Mouse (Mus musculus) spleen, adult 12 weeks (tissue): Measurements from ENCODE around the gene Anapc15.
A peak's percentile ranks its signal among the peaks of the same experiment; 100 is the strongest.

Source experiments
- DNase-seq: peaks from one replicate; pipeline ENCODE4 v3.0.0; 2022; ENCODE audit warnings: low spot score

The Anapc15 gene

DNA sequence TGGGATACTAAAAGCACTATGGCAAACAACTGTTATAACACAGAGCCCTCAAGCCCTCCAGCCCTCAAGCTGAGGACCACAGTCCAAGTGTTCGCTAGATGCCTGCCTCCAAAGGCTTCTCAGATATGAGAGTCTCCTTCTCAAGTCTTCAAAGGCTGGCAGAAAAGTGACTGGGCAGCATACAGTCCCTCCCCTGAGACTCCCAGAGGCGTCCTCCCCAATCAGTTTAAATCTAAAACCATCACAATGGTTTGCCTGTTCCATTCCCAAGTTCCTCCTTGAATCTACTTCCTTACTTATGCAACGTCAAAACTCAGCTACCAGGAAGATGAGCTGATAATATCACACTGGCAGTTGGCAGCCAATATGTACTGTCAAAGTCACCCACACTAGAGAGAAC is at the start of gene Anapc15:
Gene Anapc15, plus strand, starts transcription at position 301 of the 400 bp plus-strand sequence.
- DNase-seq, result no peak

- DNase-seq, result no peak
Measured at GRCm38 (mm10) chr7:101817861-101818401, 45.6 kb upstream of the Anapc15 start, which contains the start of gene Phox2a. Gene Phox2a, plus strand, starts transcription at chr7:101818313.

DNA sequence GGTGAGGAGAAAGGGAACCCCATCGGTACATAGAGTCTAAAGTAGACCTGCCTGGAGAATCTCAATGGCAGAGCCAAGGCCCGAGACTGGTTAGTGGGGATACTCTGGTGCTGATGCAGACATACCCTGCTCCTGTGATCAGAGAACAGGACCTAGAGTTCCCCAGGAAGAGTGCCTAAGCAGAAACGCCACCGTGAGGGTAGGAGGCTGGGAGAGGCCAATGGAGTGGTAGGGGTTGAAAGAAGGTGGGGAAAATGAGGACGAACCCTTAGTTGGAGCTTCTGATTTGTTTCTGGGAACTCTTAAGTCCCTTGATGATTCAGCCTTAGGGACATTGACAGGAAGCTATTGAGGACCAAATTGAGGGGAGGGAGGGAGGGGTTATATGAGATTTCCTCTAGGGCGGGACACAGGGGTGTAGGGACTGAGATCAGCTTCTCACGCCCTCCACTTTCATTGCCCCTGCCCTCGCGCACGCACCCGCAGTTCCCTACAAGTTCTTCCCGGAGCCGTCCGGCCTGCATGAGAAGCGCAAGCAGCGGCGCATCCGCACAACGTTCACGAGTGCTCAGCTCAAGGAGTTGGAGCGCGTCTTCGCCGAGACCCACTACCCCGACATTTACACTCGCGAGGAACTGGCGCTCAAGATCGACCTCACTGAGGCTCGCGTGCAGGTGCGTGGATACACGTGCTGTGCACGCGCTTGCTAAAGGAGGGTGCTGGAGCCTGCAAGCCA is 43.1 kb upstream of the Anapc15 start:
- no peak for DNase-seq

DNA sequence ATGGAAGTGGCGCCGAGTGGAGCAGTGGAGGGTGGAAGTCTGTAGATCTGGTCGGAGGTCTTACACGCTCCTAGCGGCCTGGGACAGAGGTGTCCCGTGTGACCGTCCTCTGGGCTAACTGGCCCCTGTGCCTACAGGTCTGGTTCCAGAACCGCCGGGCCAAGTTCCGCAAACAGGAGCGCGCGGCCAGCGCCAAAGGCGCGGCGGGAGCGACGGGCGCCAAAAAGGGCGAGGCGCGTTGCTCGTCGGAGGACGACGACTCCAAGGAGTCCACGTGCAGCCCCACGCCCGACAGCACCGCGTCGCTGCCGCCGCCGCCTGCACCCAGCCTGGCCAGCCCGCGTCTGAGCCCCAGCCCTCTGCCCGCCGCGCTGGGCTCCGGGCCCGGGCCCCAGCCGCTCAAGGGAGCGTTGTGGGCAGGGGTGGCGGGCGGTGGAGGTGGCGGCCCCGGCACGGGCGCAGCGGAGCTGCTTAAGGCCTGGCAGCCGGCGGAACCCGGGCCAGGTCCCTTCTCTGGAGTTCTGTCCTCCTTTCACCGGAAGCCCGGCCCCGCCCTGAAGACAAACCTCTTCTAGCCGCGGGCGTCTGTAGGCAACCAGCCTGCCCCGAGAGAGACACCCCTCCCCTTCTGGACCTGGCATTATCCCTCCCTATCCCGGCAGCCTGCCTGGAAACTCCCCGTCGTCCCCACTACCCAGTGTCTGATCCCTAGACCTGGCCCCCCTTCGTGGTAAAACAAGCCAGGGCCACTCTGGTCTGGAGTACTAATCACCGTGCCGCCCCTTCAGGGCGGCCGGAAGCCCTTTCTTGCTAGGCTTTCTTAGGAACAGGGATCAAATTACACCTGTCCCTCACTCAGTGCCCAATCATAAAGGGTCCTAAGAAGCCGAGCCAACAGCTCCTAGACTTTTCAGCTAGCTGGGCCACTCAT is 41.7 kb upstream of the Anapc15 start:
- no peak for DNase-seq

- DNase-seq, result no peak
Measured at GRCm38 (mm10) chr7:101822836-101823757, 40.4 kb upstream of the Anapc15 start.

GRCm38 (mm10) chr7:101823758-101824630 is 39.5 kb upstream of the Anapc15 start:
- DNase-seq, result no peak

DNA sequence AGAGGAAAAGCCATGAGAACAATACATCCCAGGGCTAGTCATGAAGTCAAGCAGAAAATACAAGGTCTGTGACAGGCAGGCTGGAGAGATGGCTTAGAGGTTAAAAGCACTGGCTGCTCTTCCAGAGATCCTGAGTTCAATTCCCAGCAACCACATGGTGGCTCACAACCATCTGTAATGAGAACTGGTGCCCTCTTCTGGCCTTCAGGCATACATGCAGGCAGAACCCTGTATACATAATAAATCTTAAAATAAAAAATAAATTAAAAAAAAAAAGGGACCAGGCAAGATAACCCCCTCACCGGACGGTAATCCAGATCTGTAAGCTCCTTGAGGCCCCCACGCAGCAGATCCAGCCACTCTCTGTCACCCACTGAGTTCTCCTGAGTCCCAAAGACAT is 33.1 kb upstream of the Anapc15 start:
- no peak for DNase-seq

GRCm38 (mm10) chr7:101831437-101831836 is 32.1 kb upstream of the Anapc15 start:
- DNase-seq, result no peak

GRCm38 (mm10) chr7:101832372-101832771 is 31.1 kb upstream of the Anapc15 start:
- no peak for DNase-seq

- no peak for DNase-seq
Measured at GRCm38 (mm10) chr7:101833352-101833751, 30.2 kb upstream of the Anapc15 start.

DNA sequence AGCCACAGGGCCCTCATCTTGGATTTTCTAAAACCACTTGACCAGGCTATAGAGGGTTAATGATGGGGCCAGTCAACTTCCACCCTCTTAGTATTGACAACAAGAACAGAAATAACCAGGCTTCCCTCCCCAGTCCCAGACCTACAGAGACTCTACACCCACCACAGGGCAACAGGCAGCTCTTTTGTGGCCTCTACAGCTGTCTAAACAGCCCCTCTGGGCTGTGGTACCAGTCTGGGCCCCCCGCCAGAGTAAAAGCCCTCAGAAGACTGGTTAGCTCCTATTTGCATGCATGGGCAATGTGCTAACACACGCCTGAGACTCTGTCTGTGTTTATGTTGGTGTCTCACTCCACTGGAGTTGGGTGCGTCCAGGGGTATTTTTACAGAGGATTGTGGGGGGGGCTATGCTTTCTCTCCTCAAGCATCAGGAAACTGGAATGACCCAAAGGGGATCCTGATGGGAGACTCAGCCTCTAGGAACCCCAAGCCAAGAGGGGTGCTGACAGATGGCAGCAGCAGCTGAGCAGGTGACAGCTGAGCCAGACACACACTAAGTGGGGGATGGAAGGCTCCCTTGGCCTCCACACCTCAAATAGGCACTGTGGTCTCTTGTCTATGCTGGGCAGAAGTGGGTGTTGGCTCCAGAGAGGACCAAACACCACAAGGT is 29.5 kb upstream of the Anapc15 start:
- no peak for DNase-seq

GRCm38 (mm10) chr7:101834903-101835302 is 28.6 kb upstream of the Anapc15 start:
- no peak for DNase-seq

DNA sequence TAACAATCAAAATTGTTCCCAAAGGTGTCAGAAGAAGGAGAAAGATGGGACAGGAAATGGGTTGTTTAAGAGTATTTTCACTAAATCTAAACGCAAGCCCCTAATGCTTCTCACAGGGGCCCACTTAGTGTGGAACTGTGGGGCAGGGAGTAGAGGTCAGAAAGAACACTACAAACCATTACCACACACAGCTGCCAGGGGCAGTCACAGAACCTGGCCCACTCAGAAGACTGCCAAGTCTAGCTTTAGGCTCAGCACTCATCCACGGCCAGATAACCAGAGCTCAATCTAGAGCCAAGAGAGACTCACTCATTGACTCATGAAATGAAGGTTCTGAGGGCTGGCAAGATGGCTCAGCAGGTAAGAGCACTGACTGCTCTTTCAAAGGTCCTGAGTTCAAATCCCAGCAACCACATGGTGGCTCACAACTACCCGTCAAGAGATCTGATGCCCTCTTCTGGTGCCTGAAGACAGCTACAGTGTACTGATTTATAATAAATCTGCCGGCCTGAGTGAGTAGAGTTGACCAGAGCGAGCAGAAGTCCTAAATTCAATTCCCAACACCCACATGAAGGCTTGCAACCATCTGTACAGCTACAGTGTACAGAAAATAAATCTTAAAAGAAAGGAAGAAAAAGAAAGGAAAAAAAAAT is 27.9 kb upstream of the Anapc15 start:
- no peak for DNase-seq

- DNase-seq, result peak; percentile 37
Measured at GRCm38 (mm10) chr7:101836271-101837153, 27.0 kb upstream of the Anapc15 start.

DNA sequence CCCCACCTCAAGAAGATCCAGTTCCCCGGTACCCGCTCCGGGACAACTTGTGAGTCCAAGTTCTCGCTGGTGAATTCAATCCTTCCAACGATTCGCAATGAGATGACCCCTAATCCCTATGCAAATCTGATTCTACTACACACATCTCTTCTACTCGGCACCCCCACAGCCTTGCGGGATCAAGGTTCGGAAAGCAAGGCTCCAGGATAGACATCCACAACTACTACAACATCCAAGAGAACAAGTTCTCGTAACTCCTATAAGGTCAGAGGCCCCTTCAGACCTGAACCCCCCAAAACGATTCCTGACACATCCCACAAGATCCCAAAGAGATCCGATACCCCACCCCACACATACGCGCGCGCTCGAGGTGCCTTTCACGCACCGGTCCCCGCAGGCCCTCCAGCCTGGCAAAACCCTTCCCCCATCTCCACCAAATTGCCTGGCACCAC is 26.3 kb upstream of the Anapc15 start:
- DNase-seq, result no peak

DNA sequence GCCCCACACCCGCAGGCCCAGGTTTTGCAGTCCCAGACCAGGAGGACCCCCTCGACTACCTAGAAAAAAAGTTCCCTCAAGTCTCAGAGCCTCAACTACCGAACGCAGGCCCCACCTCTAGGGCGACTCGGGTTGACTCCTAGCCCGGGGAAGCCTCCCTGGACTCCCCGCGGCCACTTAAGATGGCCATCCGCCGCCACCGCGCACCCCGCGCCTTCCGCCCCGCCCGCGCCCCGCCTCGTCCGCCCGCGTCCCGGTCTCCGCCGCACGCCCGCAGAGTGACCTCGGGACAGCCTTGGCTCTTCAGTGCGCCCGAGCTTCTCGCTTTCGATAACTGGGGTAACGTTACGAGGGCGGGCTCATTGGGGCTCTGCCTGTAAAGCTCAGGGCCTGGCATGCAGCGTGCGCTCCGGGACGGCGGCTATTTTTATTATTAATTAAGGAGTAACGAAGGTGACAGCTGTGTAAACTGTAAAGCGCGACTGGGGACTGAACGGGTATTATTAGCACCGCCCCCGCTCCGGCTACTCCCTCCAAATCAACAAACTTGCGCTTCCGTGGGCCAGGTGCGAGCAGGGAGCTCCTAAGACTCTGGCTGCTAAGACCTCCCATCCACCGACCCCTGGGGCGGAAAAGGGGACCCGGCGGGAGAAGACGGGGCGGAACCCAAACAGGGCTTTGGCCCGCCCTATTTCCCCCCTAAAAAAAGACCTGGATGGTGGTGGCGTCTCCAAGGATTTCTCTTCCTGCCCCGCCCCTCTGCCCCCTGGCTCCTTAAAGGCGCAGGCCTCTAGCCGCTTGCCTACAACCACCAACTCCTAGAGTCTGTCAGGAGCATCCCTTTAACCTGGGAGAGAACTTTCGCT is 25.7 kb upstream of the Anapc15 start, which contains the start of gene Inppl1:
Gene Inppl1, minus strand, starts transcription at position 624 of the 866 bp plus-strand sequence.
- DNase-seq, result peak; percentile 23

DNA sequence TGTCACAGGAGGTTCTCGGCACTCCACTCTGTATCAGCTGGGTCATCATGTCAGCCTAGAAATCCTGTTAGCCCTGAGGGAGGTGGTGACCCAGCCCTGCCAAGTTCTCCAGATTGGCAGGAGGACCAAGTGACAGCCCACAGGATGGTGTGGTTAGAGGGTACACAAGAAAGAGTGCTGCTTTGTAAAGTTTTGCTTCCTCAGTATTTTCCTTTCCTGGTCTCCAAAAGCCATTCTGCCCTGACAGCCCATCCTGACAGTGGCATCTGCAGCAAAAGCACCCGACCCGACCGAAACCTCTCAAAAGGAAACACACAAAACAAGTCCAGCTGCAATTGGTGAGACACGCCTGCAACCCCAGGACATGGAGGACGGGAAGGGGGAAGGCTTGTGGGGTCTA is 19.3 kb upstream of the Anapc15 start:
- no peak for DNase-seq
